Mouse (Mus musculus) spleen, adult 2 months (tissue): ENCODE measurements around the gene Antxr2.

Experiments used
- CTCF ChIP-seq: fragments of 200-500 bp; IDR thresholded peaks from 2 replicates; pipeline ENCODE4 v1.5.1; 2011; ENCODE audit warnings: mild to moderate bottlenecking, inconsistent platforms; ENCODE audit not compliant: insufficient read depth, insufficient read length, insufficient replicate concordance; ENCODE audit errors: extremely low read depth
- POLR2A ChIP-seq: fragments of 200-500 bp; IDR thresholded peaks from 2 replicates; pipeline ENCODE4 v1.6.1; 2011; ENCODE audit warnings: low read depth, low read length, inconsistent platforms

DNA sequence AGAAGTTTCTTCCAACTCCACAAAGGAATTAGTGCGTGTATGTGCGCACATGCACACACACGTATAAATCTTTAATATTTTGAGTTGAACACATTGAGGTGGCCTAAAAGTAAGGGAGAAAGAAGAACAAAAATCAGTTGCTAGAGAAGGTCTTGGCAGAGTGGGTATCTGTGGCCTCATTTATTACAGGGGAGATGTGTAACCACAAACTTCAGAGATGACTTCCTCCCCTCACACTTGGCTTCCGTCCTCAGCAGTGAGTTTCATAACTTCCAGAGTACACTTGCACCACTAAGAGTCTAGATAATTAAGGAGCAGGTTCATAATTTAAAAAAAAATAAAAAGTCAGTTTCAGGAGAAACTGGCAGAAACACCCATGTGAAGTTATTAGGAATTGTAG is 84.6 kb downstream of the Antxr2 start:
- no peak for TF ChIP-seq POLR2A
- no peak for TF ChIP-seq CTCF
